Mouse (Mus musculus) lung, postnatal 36 days (tissue): ENCODE results near the gene Izumo2.
A peak's percentile ranks its signal among the peaks of the same experiment; 100 is the strongest.
"Not testable (repeated sequence)": the region's sequence is repeated elsewhere in the genome, so short reads cannot be mapped to it uniquely, and the experiment has no call there.

Experiments used
- DNase-seq: peaks from one replicate; pipeline ENCODE4 v3.0.0; 2022; ENCODE audit warnings: mixed read lengths

The Izumo2 gene

DNA sequence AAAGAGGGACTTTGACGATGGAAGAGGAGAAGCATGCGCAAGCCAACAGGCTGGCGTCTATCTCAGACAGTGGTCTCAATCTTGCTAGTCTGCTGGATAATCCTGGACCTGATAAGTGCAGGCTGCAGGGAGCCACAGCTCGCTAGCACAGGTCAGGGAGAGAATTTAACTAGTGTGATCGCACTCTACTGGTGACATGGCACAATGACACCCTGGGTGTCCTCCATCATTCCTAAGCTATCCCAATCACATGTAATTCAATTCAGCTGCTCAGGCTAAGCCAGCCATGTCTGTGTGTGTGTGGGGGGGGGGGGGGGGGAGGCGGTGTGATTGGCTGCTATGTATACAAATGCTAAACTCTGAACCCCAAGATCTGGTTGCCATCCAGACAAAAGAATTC lies 6.6 kb upstream of the Izumo2 start:
- peak; percentile 68 for DNase-seq

GRCm38 (mm10) chr7:44702985-44703384 lies 5.6 kb upstream of the Izumo2 start:
- no peak for DNase-seq

- DNase-seq = peak; percentile 80
Measured at GRCm38 (mm10) chr7:44704363-44704762, 4.2 kb upstream of the Izumo2 start.

- DNase-seq = no peak
Measured at GRCm38 (mm10) chr7:44705086-44705485, 3.5 kb upstream of the Izumo2 start.

GRCm38 (mm10) chr7:44706322-44706721 lies 2.2 kb upstream of the Izumo2 start:
- no peak for DNase-seq

GRCm38 (mm10) chr7:44707169-44707675 lies 1.3 kb upstream of the Izumo2 start:
- DNase-seq = no peak

DNA sequence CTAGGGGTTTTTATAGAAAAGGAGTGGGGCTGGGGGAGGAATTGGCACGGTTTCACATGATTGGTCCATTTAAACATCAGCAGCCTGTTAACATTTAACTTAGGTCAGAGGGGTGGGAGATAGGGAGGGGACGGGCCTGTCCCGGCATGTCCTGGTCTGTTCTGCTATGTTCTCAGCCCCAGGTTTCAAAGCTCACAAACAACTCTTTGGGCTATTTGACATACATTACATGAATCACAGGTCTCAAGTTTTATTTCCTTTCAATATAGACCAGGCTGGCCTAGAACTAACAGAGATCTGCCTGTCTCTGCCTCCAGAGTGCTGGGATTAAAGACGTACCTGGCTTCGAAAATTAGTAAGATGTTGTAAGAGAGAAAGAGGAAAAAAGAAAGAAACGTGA lies 449 bp upstream of the Izumo2 start:
- not testable (repeated sequence) for DNase-seq

GRCm38 (mm10) chr7:44709881-44710280 lies 1.3 kb downstream of the Izumo2 start:
- no peak for DNase-seq

GRCm38 (mm10) chr7:44722058-44722457 lies 13.5 kb downstream of the Izumo2 start:
- DNase-seq = no peak

DNA sequence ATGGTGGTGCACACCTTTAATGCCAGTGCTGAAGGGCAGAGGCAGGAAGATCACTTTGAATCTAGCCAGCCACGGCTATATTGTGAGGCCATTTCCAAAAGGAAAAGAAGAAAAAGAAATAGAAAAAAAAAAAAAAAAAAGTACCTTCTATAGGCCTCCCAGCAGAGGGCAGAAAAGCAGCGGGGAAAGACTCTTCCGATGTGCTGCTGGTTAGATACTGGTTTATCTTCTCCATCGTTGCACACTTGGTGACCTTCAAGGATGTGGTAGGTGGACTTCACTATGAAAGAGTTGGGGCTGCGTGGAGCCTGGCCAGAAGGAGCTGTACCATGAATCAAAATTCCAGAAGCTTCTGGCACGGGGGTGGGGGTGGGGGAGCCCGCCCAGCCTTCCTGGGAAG lies 15.8 kb downstream of the Izumo2 start:
- no peak for DNase-seq

GRCm38 (mm10) chr7:44726343-44726742 lies 17.8 kb downstream of the Izumo2 start:
- DNase-seq = peak; percentile 35

- DNase-seq = no peak
Measured at GRCm38 (mm10) chr7:44727151-44727550, 18.6 kb downstream of the Izumo2 start.

- DNase-seq = peak; percentile 55
Measured at GRCm38 (mm10) chr7:44728082-44728975, 19.8 kb downstream of the Izumo2 start.

GRCm38 (mm10) chr7:44733723-44734122 lies 25.2 kb downstream of the Izumo2 start:
- no peak for DNase-seq

- no peak for DNase-seq
Measured at GRCm38 (mm10) chr7:44741361-44741760, 32.8 kb downstream of the Izumo2 start.

DNA sequence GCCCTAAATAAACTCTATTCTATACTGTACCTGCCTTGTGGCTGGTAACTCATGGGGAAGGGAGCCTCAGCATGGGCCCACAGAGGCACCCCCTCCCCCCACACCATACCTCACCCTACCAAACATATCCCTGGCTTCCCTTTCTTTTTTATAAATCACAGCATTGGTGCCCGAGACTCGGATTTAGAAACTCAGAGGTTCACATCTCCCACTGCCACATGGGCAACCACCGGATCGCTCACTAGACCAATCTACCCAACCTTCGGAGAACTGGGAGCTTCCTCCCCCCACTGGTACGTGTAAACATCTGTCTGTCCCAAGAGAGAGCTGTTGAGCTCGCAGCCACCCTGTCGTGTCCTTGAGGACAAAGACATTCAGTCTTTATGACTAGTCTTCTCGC lies 35.7 kb downstream of the Izumo2 start:
- DNase-seq = no peak

DNA sequence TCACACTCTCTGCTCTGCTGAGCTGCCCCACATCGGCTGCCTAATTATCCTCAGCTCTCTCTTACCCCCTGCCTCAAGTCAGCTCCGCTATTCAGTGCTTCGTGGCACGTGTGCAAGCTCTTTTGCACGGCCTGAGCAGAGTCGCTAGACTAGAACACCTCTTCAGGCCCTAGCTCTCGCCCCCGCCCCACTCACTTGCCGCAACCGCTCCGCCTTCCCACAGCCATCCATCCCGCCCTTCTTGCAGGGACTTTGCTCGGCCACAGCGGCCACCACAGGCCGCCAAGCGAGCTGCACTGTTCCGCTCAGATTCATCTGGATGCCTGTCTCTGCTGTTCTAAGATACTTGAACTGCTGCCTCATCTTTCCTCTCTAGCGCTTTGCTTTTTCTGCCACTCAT lies 36.5 kb downstream of the Izumo2 start:
- peak; percentile 91 for DNase-seq

DNA sequence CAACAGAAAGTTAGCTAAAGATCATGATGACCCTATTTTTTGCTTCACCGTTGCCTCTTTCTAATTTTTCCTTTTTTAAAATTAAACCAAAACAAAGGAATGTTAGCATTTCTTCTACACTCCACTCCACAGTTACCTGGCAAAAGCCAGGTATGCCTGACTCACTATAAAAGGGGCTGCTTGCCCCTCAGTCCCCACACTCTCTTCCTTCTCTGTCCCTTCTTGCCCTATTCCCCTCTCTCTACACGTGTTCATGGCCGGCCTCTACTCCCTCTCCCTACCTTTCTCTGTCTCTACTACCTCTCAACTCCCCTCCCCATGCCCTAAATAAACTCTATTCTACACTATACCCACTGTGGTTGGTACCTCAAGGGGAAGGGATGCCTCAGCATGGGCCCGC lies 38.6 kb downstream of the Izumo2 start:
- no peak for DNase-seq

- DNase-seq = peak; percentile 99
Measured at GRCm38 (mm10) chr7:44748101-44749044, 39.8 kb downstream of the Izumo2 start, which contains the start of gene Vrk3. Gene Vrk3 (plus strand): TSS chr7:44748413.

DNA sequence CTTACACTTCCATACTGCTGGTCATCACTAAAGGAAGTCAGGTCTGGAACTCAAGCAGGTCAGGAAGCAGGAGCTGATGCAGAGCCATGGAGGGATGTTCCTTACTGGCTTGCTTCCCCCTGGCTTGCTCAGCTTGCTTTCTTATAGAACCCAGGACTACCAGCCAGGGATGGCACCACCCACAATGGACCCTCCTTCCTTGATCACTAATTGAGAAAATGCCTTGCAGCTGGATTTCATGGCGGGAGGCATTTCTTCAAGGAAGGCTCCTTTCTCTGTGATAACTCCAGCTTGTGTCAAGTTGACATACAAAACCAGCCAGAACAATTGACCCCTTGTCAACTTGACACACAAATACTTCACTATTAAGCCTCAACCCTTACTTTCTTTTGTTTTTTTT lies 42.4 kb downstream of the Izumo2 start, which contains the start of gene Zfp473:
Gene Zfp473 (minus strand): TSS at position 101 of the 400 bp plus-strand sequence.
- not testable (repeated sequence) for DNase-seq

DNA sequence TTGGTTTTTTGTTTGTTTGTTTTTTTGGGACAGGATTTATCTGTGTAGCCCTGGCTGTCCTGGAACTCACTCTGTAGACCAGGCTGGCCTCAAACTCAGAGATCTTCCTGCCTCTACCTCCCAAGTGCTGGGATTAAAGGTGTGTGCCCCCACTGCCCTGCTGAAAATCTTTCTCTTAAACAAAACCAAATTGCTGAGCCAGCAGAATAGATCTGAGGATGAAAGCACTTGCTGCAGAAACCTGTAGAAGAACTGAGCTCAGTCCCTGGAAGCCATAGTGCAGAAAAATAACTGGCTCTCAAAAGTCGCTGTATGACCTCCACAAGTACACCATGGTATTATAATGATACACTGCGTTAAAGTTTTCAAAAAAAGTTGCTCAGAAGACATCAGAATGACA lies 48.6 kb downstream of the Izumo2 start:
- no peak for DNase-seq

DNA sequence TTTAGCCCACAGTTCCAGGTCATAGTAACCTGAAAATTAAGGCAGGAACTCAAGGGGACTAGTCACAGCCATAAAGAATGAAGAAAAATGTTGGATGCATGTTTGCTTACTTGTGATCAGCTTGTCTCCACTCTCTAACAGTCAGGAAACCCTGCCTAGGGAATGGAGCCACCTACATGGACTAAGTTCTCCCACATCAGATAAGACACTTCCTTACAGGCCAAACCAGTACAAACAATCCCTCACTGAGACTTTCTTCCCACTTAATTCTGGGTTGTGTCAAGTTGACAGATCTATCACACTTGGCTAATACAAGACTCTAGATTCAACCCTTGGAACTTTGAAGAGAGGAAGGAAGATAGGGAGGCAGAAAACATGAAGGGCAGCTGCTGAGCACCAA lies 51.8 kb downstream of the Izumo2 start:
- no peak for DNase-seq

- DNase-seq = no peak
Measured at GRCm38 (mm10) chr7:44768129-44768528, 59.6 kb downstream of the Izumo2 start.
